Mouse (Mus musculus) adrenal gland, adult 18-20 months (tissue): ENCODE data around the gene Ptprg. TPM values are rescaled to one million over a fixed set of nuclear protein-coding genes. Genes with fewer than 3 reads are reported as not detected.

ENCODE experiments used
- DNase-seq, 2 experiments: peaks; one replicate each; pipeline ENCODE4 v3.0.0; 2021 to 2022; ENCODE audit warnings: low spot score in 2 of 2
- total RNA-seq, 2 experiments: library from RNA; stranded (reverse); gene quantifications; 1 replicate in 1 of 2; 2 replicates in 1 of 2; pipeline ENCODE4 v1.2.3; 2021

Ptprg gene
- total RNA-seq, 2 experiments from 2014 or later = 78.0 to 111 TPM

GRCm38 (mm10) chr14:11563656-11564055, 10.3 kb downstream of the Ptprg start:
- DNase-seq = no peak

GRCm38 (mm10) chr14:11564456-11564855, 11.1 kb downstream of the Ptprg start:
- no peak for DNase-seq

GRCm38 (mm10) chr14:11565283-11565682, 12.0 kb downstream of the Ptprg start:
- DNase-seq = no peak

GRCm38 (mm10) chr14:11569734-11570133, 16.4 kb downstream of the Ptprg start:
- DNase-seq = no peak

- DNase-seq = peak in 1 of 2 experiments; percentile 18
Observed at GRCm38 (mm10) chr14:11571766-11572394, 18.5 kb downstream of the Ptprg start.

GRCm38 (mm10) chr14:11572395-11572784, 19.1 kb downstream of the Ptprg start:
- DNase-seq = no peak

GRCm38 (mm10) chr14:11573710-11574109, 20.4 kb downstream of the Ptprg start:
- DNase-seq = no peak

- no peak for DNase-seq
Observed at GRCm38 (mm10) chr14:11577276-11577909, 24.1 kb downstream of the Ptprg start.

- DNase-seq = no peak
Observed at GRCm38 (mm10) chr14:11577910-11578309, 24.6 kb downstream of the Ptprg start.

- peak in 1 of 2 experiments; percentile 11 for DNase-seq
Observed at GRCm38 (mm10) chr14:11578492-11578967, 25.2 kb downstream of the Ptprg start.

GRCm38 (mm10) chr14:11579950-11580349, 26.6 kb downstream of the Ptprg start:
- no peak for DNase-seq

GRCm38 (mm10) chr14:11584263-11584662, 30.9 kb downstream of the Ptprg start:
- DNase-seq = no peak

- no peak for DNase-seq
Observed at GRCm38 (mm10) chr14:11584929-11585633, 31.7 kb downstream of the Ptprg start.

- DNase-seq = no peak
Observed at GRCm38 (mm10) chr14:11590387-11590786, 37.1 kb downstream of the Ptprg start.

- DNase-seq = no peak
Observed at GRCm38 (mm10) chr14:11592650-11593049, 39.3 kb downstream of the Ptprg start.

GRCm38 (mm10) chr14:11594336-11594735, 41.0 kb downstream of the Ptprg start:
- no peak for DNase-seq

- peak in 1 of 2 experiments; percentile 29 for DNase-seq
Observed at GRCm38 (mm10) chr14:11604133-11604865, 51.0 kb downstream of the Ptprg start.

- no peak for DNase-seq
Observed at GRCm38 (mm10) chr14:11608366-11608765, 55.0 kb downstream of the Ptprg start.

GRCm38 (mm10) chr14:11609857-11610582, 56.7 kb downstream of the Ptprg start:
- no peak for DNase-seq

- DNase-seq = no peak
Observed at GRCm38 (mm10) chr14:11612426-11612825, 59.1 kb downstream of the Ptprg start.

GRCm38 (mm10) chr14:11613146-11613545, 59.8 kb downstream of the Ptprg start:
- DNase-seq = no peak
